Mouse (Mus musculus): ENCODE results near the gene Crx.

Crx gene

DNA sequence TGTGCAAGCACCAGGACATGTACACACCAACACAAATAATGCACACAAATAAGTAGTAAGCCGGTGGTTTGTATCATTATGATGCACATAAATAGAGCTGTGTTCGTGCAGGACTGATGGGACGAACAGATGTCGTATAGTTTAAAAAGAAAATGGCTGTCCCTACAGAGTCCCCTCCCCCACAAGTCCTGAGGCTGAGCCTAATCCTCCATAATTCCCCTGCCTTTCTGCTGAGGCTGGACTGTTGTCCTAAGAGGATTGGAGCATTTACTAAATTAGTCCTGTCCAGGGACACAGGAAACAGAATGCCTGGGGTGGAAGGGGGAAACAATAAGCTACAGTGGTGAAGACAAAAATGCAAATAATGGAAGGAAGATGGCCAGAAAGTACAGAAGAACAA, 15.7 kb downstream of the Crx start:
- DNase-seq (ENCODE audit: extremely low read depth, low read depth): no peak

DNA sequence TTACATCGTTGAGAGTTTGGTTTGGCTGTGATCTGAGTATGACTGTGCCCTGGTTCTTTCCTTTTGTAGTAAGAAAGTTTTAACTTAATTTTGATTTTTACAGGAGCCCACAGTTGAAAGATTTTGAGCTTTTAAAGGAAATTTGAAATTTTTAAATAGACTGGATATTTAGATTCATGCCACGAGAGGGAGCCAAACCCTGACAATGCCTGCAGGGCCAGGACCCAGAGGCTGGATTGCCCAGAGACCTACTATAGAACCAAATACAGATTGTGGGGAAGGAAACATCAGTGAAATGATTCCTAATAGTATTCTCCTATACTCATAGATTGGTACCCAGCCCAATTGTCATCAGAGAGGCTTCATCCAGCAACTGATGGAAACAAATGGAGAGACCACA, 20.1 kb downstream of the Crx start:
- DNase-seq (ENCODE audit: extremely low read depth, low read depth): no peak

DNA sequence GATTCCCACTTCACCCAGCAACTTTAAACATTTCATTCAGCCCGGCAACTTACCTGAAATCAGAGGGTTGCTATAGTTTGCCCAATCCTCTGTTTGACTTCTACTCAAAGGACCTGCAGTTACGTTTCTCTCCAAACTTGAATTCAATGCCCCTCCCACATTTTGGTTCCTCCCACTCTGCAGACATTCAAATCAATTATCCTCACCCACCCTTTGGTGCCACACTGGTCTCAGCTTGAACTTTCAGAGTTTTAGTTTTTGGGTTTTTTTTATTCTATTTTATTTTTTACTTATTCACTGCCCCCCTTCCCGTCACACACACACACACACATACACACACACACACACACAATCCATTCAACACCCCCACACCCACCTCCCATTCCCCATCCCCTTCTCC, 40.2 kb downstream of the Crx start, which contains the start of gene Obox6:
Obox6 (minus strand) TSS at position 101 of the 400 bp plus-strand sequence.
- DNase-seq (ENCODE audit: extremely low read depth, low read depth): no peak
